Mouse (Mus musculus) cerebellum, adult 2 months (tissue): Measurements from ENCODE around the gene Sac3d1.

Experiments used
- CTCF ChIP-seq: fragments of 200-500 bp; IDR thresholded peaks from 2 replicates; pipeline ENCODE4 v1.5.1; 2011; ENCODE audit warnings: low read depth, mild to moderate bottlenecking, control low read depth, low read length, moderate library complexity, borderline replicate concordance; ENCODE audit not compliant: insufficient read depth
- POLR2A ChIP-seq: fragments of 200-500 bp; IDR thresholded peaks from 2 replicates; pipeline ENCODE4 v1.6.1; 2011; ENCODE audit warnings: low read length, control low read depth, borderline replicate concordance; ENCODE audit not compliant: insufficient read depth

DNA sequence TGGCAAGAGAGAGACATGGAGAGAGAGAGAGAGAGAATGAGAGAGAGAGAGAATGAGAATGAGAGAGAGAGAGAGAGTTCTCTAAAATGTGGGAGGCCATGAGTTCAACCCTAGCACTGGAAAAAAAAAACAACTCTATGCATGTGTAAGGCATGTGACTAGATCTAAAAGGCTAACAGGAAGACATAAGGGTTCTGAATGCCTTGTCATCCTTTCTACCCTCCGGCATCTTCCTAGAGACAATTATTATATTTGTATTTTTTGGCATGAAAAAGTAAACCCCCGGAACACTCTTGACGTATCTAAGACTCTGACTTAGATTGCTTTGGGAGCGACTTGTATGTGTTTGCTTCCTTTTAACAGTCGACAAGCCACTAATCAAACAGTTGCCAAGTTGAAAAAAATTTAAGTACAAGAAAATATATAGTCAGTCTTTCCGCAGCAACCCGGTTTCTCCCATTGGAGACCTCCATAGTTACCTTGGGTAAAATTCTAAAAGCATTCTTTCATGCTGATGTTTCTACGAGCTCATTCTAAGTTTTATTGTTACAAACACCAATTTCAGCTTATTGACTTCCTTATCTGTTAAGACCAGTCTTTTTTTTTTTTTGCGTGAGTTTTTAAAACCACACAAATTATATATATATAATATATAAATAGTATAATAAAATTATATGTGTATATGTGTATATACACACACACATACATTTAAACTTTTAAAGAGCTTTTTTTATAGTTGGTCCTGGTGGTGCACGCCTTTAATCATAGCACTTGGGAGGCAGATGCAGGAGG lies 8.5 kb upstream of the Sac3d1 start:
- TF ChIP-seq CTCF = no peak
- TF ChIP-seq POLR2A = no peak
